Mouse (Mus musculus): ENCODE measurements around the gene Pfkm.

- no peak for TF ChIP-seq CTCF (IDR thresholded peaks at IDR 0.05)
- no peak for TF ChIP-seq EP300 (IDR thresholded peaks at IDR 0.05)
Measured at GRCm38 (mm10) chr15:98107230-98107629, 14.8 kb downstream of the Pfkm start.
